Mouse (Mus musculus) spleen, adult 2 months (tissue): ENCODE results near the gene Bcl2l2. TPM values are rescaled to one million over a fixed set of nuclear protein-coding genes. Genes with fewer than 3 reads are reported as not detected.

Experiments used
- DNase-seq, 2 experiments: peaks; one replicate each; pipeline versions ENCODE4 v3.0.0 to v3.0.0-alpha.2; 2012 to 2021; ENCODE audit warnings: low spot score in 2 of 2, low read depth in 1 of 2
- H3K27ac ChIP-seq: fragments of 200-500 bp; 2 replicates; pipeline ENCODE4 v1.5.1; 2012; ENCODE audit warnings: low read length, inconsistent platforms; ENCODE audit not compliant: insufficient read depth
- H3K27me3 ChIP-seq: fragments of 200-500 bp; 2 replicates; pipeline ENCODE4 v1.6.1; 2012; ENCODE audit warnings: mild to moderate bottlenecking, moderate library complexity, low read length, inconsistent platforms; ENCODE audit not compliant: control insufficient read depth, insufficient read depth
- H3K36me3 ChIP-seq: fragments of 200-500 bp; 2 replicates; pipeline ENCODE4 v1.6.1; 2012; ENCODE audit warnings: mild to moderate bottlenecking, low read length, inconsistent platforms; ENCODE audit not compliant: control insufficient read depth, insufficient read depth
- H3K4me1 ChIP-seq: fragments of 200-500 bp; 2 replicates; pipeline ENCODE4 v1.6.1; 2011; ENCODE audit warnings: inconsistent platforms; ENCODE audit not compliant: control insufficient read depth, insufficient read depth, insufficient read length
- H3K4me3 ChIP-seq: fragments of 200-500 bp; 2 replicates; pipeline ENCODE4 v1.5.1; 2011; ENCODE audit warnings: mild to moderate bottlenecking, inconsistent platforms; ENCODE audit not compliant: insufficient read depth, insufficient read length; ENCODE audit errors: extremely low read depth
- CTCF ChIP-seq: fragments of 200-500 bp; IDR thresholded peaks from 2 replicates; pipeline ENCODE4 v1.5.1; 2011; ENCODE audit warnings: mild to moderate bottlenecking, inconsistent platforms; ENCODE audit not compliant: insufficient read depth, insufficient read length, insufficient replicate concordance; ENCODE audit errors: extremely low read depth
- POLR2A ChIP-seq: fragments of 200-500 bp; IDR thresholded peaks from 2 replicates; pipeline ENCODE4 v1.6.1; 2011; ENCODE audit warnings: low read depth, low read length, inconsistent platforms
- WGBS: fragments of 180-500 bp; shearing (Covaris S2); methylation state at CpG from one replicate; pipeline ENCODE4 v1.1.7; 2018; 5-methylcytosine and 5-hydroxymethylcytosine counted together
- polyA plus RNA-seq: library from polyadenylated mRNA; depleted of rRNA; stranded (reverse); fragments of >200 nt; gene quantifications from 2 replicates; pipeline ENCODE4 v1.2.3, GENCODE M21; 2012; rRNA removed

Bcl2l2 gene
- 16.6 and 16.9 TPM in 2 replicates for polyA plus RNA-seq

DNA sequence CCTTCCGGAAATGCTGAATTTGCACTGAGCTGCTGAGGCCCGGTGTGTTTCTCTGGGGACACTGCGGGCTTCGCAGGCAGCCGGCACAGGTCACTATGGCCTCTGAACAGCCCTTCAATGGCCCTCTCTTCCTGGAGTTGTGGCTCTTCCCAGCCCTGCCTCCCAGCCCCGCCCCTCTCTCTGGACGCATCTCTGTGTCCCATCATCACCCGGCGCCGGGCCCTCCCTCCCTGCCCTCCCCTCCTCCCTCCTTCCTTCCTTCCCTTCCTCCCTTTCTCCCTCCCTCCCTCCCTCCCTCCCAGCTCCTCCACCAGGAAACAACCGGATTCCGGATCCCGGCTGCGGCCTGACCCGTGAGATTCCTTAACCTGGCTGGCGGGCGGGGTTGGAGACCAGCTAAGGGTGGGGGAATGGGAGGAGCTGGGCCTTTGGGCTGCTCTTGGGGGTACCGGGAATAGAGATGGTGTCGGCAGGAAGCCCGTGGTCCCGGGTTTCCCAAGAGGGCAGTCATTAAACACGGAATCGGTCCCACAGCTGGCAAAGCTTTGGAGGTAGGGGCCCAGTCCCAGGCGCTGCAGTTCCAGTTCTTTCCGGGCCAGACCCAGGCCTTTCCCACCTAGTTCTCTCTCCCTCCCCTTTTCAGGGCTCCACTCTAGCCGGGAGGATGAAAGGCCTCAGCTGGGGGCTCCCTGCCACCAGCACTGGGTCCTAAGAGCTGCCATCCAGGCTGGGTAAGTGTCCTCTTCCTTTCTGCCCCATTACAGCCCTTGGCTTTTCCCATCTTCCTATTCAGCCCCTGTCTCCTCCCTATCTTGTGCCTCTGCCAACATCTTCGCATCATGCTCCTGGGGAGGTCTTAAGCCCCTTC is at the start of gene Bcl2l2, which contains the start of gene Gm20521:
Bcl2l2 (plus strand) TSS at position 224 of the 868 bp plus-strand sequence.
Gm20521 (plus strand) TSS at position 288 of the 868 bp plus-strand sequence.
- no peaks in the 10 kb centered on the region; the same call in 1 of the 2 replicates for H3K4me1 ChIP-seq
- WGBS = 4% methylated on average over 27 of the region's 27 CpGs
- H3K27ac ChIP-seq = peak within 1 kb of the TSS; percentile 40
- DNase-seq = peak in 1 of 2 experiments; percentile 25
- no peaks in the 10 kb centered on the region for H3K27me3 ChIP-seq
- TF ChIP-seq POLR2A = 0 out of 2 replicates have a peak, but pooled peaks have one; percentile 19
- TF ChIP-seq CTCF = no peak
- peak within 1 kb of the TSS; percentile 51 for H3K4me3 ChIP-seq
- H3K36me3 ChIP-seq = no peaks in the 10 kb centered on the region

DNA sequence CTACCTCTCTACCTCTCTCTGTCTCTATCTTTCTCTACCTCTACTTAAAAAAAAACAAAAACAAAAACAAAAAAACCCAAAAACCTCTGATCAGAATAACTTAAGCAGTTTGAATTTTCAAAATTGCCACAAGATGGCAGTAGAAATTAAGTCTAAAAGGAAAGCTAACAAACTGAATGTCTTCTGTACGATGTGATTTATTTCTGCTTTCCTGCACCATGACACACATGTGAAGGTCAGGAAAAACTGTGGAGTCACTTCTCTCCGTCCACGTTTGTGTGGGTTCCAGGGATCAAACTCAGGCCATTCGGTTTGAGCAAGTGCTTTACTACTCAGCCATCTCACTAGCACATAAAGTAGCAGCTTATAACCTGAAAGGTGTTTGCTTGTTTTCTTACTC is 39.7 kb upstream of the Bcl2l2 start:
- WGBS = 0% methylated on average over 4 of the region's 4 CpGs
- H3K4me1 ChIP-seq = no peaks in the 10 kb centered on the region
- H3K27me3 ChIP-seq = no peaks in the 10 kb centered on the region
- H3K4me3 ChIP-seq = no peak overlapping the region
- H3K36me3 ChIP-seq = no peaks in the 10 kb centered on the region
- no peak for DNase-seq
- TF ChIP-seq POLR2A (no peak), CTCF (no peak)
- no peak overlapping the region for H3K27ac ChIP-seq

DNA sequence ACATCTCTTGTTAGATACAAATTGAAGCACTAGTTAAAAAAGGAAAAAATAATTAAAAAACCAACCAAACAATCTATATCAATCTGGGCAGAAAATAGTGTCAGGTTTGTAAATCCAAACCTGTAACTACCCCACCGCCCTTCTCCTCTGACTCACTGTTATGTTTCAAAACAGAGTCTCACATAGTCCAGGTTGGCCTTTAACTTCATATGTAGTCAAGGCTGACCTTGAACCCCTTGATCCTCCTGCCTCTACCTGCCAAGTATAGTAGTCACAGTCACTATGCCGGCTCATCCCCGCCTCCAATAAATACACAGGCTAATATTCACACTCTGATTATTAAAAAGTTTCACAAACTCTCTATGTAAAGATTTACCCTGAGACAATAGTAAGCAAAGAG is 27.5 kb upstream of the Bcl2l2 start:
- Histone ChIP-seq H3K27me3 (no peaks in the 10 kb centered on the region), H3K27ac (no peak overlapping the region), H3K4me3 (no peak overlapping the region), H3K36me3 (peaks cover 4% of the 10 kb centered on the region; the same call in 1 of the 2 replicates), H3K4me1 (no peaks in the 10 kb centered on the region)
- TF ChIP-seq POLR2A (no peak), CTCF (no peak)
- 98% methylated on average over 3 of the region's 3 CpGs for WGBS
- DNase-seq = no peak

DNA sequence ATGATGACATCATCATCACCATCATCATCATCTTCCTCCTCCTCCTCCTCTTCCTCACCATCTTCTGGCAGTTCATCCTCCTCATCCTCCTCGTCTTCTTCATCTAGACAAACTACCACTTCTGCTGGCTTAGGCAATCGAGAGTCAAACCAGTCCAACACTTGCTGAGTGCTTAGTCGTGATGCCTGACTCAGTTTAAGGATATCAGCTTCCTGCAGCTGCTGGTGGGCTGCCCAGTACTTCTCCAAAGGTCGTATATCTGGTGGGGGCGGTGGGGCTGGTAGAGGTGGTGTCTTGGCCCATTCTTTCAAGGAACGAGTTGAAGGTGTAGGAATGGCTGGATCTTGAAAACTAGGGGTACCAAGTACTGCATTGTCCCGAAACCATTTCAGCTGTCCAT is 26.5 kb upstream of the Bcl2l2 start:
- H3K27me3 ChIP-seq = no peaks in the 10 kb centered on the region
- H3K4me3 ChIP-seq = no peak overlapping the region
- TF ChIP-seq POLR2A (no peak), CTCF (no peak)
- peaks cover 4% of the 10 kb centered on the region; the same call in 1 of the 2 replicates for H3K36me3 ChIP-seq
- no peak for DNase-seq
- WGBS = 73% methylated on average over 7 of the region's 7 CpGs
- H3K4me1 ChIP-seq = no peaks in the 10 kb centered on the region
- no peak overlapping the region for H3K27ac ChIP-seq

DNA sequence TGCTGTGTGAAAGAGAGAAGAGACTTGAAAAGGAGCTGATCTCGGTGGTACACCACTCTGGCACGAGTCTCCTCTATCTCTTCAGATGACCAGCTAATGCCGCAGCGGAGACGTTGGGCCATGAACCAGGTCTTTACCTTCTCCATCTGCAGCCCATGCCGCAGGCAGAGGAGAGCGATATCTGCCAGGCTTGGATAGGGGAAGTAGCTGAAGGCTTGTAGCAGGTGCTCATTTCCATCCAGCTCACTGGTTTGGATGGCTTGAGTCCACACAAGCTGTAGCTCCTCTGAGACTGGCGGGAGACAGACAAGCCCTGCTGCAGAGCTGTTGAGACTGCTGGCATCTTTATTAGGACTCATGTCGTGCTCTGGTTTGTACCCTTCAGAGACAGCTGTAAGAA is 25.3 kb upstream of the Bcl2l2 start:
- H3K27me3 ChIP-seq = no peaks in the 10 kb centered on the region
- 89% methylated on average over 9 of the region's 9 CpGs for WGBS
- H3K4me3 ChIP-seq = no peak overlapping the region
- peaks cover 4% of the 10 kb centered on the region; the same call in 1 of the 2 replicates for H3K36me3 ChIP-seq
- DNase-seq = no peak
- H3K4me1 ChIP-seq = no peaks in the 10 kb centered on the region
- TF ChIP-seq POLR2A = no peak
- H3K27ac ChIP-seq = no peak overlapping the region

DNA sequence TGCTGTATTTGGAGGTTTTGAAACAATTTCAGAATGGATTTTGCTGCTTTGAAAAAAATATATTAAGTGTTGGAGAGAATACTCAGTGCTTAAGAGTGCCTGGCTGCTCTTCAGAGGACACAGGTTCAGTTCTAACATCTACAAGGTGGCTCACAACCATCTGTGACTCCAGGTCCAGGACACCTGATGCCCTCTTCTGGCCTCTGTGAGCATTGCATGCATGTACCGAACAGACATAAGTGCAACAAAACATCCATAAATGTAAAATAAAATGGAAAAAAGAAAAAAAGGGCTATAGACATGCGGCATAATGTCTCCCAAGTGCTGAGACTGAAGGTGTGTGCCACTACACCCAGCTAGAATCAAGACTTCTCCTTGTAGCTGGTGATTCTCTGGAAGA is 22.7 kb upstream of the Bcl2l2 start:
- Histone ChIP-seq H3K36me3 (peaks cover 4% of the 10 kb centered on the region; the same call in 1 of the 2 replicates), H3K27ac (no peak overlapping the region), H3K4me1 (no peaks in the 10 kb centered on the region), H3K4me3 (no peak overlapping the region), H3K27me3 (no peaks in the 10 kb centered on the region)
- 39% methylated on average over 2 of the region's 2 CpGs for WGBS
- peak; percentile 53; the same call in 1 of the 2 replicates for TF ChIP-seq CTCF
- no peak for TF ChIP-seq POLR2A
- peak in 1 of 2 experiments; percentile 64 for DNase-seq
